Mouse (Mus musculus): Measurements from ENCODE around the gene Cryzl1.

DNA sequence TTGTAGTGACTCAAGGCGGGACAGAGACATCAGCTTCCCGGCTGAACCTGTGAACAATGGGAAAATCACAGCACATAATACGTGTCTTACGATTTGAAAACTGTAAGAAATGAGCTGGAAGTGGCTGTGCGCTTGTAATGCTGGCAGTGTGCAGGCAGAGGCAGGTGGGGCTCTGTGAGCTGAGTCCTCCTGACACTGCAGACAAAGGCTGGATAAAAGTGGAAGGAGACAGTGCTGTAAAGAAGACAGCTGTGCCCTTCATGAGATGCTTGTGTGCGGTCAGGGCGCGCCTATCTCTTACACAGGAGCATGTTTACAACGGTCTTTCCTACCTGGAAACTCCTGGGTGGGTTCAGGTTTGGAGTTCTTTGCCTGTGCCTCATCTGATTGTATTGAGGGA is 32.4 kb upstream of the Cryzl1 start:
- TF ChIP-seq POLR2A (IDR thresholded peaks at IDR 0.05; ENCODE audit: control insufficient read depth, extremely low read depth, insufficient read depth, low read length, poor library complexity) (no peak), CTCF (IDR thresholded peaks at IDR 0.05; ENCODE audit: borderline replicate concordance, control insufficient read depth, extremely low read depth, insufficient read depth, low read length, poor library complexity) (no peak)

All from thymus, adult 2 months (tissue).